Mouse (Mus musculus) embryo, embryonic 10 days (tissue): Measurements from ENCODE around the gene Gpsm3.

Source experiments
- DNase-seq: peaks from one replicate; pipeline ENCODE4 v3.0.0-alpha.2; 2015; ENCODE audit warnings: low spot score

Gene Gpsm3

DNA sequence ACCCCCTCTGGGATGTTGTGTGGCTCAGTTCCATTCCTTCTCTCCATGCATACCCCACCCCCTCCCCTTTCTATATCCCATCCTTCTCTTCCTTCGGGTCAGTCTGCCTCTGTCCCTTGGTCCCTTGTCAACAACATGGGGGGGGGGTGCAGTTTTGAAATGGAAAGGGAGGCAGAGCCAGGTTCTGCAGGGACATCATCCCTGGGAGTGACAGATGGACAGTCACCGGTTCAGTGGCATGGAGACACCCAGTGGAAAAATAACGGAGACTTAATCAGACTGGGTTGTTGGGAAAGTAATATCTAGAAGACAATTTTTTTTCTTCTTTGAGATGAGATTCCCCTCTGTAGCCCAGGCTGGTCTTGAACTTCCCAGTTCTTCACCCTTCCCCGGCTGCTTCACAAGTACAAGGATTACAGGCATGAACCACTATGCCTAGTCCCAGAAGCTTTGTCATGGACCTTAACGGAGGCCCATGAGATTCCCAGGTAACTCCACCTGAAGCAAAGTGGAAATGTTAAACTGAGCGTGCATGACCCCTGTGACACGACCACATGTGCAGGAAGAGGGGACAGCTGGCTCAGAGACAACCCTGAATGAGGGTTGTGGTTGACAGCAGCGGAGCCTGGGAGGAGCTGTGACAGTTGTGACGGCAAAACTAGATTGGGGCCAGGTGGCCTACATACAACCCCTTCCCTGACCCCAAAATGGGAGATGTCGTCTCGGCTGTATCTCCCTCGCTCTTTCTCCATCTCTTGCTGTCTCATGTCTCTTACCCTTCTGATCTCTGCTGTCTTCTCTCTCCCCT lies 40.4 kb downstream of the Gpsm3 start:
- DNase-seq, result no peak

DNA sequence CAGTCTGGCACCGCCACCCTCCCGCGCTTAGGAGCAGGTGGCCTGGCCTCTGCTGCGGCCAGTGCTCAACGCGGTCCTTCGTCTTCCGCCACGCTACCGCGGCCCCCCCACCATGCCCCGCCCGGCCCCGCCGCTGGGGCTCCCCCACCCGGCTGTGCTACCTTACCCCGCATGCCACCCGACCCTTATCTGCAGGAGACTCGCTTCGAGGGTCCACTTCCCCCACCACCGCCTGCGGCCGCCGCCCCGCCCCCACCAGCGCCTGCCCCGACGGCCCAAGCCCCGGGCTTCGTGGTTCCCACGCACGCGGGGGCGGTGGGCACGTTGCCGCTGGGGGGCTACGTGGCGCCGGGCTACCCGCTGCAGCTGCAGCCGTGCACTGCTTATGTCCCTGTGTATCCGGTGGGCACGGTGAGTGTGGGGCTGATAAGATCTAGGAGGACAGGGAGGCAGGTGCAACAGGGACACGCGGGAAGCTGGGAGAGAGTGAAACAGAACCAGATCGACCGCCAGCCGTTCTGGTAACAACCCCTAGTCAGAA lies 41.2 kb downstream of the Gpsm3 start:
- DNase-seq, result no peak

GRCm38 (mm10) chr17:34631647-34632046 lies 42.0 kb downstream of the Gpsm3 start:
- no peak for DNase-seq

- DNase-seq, result peak; percentile 62
These were observed 42.7 kb downstream of the Gpsm3 start for GRCm38 (mm10) chr17:34632261-34632691.

- no peak for DNase-seq
These were observed 46.1 kb downstream of the Gpsm3 start for GRCm38 (mm10) chr17:34635671-34636070.

- DNase-seq, result no peak
These were observed 47.9 kb downstream of the Gpsm3 start for GRCm38 (mm10) chr17:34637459-34637858.

DNA sequence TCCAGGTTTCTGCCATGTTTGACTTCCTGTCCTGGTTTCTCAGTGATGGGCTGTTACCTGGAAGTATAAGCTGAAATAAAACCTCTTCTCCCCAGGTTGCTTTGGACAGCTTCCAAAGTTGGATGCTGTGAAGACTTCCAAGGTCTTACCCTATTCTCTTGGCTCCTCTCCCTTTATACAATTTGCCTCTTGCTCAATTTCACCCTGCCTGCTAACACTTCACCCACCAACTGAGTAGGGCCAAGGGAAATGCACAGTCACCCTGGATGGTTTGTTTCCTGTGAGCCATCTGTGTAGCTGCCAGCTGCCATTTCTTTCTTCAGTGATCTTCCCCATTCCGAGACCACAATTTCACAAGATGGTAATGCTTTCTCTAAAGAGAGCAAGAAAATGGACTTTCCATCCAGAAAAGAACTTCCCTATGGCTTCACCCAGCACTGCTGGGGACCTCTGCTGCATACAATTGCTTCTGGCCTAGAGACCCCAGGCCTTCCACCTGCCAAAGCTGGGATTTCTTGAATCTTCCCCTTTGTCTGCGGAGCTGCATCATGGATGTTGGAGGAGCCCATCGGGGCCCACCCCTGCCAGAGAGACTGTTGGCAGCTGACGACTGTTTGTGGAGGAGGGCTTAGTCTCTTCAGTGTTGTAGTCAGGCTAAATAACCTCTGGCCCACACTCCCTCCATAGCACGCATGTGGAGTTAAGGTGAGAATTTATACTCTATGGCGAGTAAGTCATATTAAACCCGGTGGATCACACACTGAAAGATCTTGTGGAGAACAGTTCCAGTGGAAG lies 50.1 kb downstream of the Gpsm3 start:
- no peak for DNase-seq

- peak; percentile 75 for DNase-seq
These were observed 51.4 kb downstream of the Gpsm3 start for GRCm38 (mm10) chr17:34640778-34641601.
